Mouse (Mus musculus) activated CD4-positive, CD25-positive, alpha-beta regulatory T cell, adult 9 weeks (primary cell): Measurements from ENCODE around the gene Dazl. TPM values are rescaled to one million over a fixed set of nuclear protein-coding genes. Genes with fewer than 3 reads are reported as not detected.

Experiments used
- polyA plus RNA-seq: library from polyadenylated mRNA; unstranded; fragments of 100-300 nt; shearing (Covaris generic); gene quantifications from one replicate; pipeline ENCODE4 v1.2.1, GENCODE M21; 2017

Gene Dazl
- polyA plus RNA-seq = 0.22 TPM

DNA sequence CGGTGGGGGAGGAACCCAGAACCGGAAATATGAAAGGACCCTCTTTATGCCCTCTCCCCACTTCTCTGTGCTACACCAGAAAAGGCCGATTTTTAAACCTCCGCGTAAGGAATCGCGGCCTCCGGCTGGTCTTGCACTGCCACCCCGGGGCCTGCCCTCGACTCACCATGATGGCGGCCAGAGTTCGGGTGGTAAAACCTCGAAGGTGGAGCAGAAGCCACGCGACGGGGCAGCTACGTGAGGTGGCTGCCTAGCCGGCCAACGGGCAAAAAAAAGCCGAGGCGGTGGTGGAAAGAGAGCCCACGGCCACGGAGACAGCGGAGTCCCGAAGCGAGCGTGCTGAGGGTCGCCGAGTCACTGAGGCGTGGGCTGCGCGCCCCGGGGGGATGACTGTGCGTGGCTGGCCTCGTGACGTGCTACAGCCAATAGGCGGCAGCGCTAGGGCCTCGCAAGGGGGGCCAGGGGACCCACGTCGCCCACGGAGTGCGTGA lies at the start of gene Dazl:
Gene Dazl (minus strand): TSS at position 396 of the 491 bp plus-strand sequence.

Other genes with a start within 250 kb of the Dazl start
- gene Rftn1, start 103.0 kb downstream of the Dazl start, polyA plus RNA-seq = 33.4 TPM
- gene Plcl2, start 215.8 kb upstream of the Dazl start, polyA plus RNA-seq = 11.3 TPM